Mouse (Mus musculus) testis, adult 2 months (tissue): ENCODE measurements around the gene Itpkb.

Source experiments
- CTCF ChIP-seq: fragments of 200-500 bp; IDR thresholded peaks from 2 replicates; pipeline ENCODE4 v1.5.1; 2012; ENCODE audit warnings: low read depth, mild to moderate bottlenecking, inconsistent platforms, low read length, moderate library complexity; ENCODE audit not compliant: control insufficient read depth, insufficient read depth, insufficient replicate concordance
- POLR2A ChIP-seq: fragments of 200-500 bp; IDR thresholded peaks from 2 replicates; pipeline ENCODE4 v1.6.1; 2012; ENCODE audit warnings: low read depth, mild to moderate bottlenecking, inconsistent platforms, low read length, moderate library complexity; ENCODE audit not compliant: control insufficient read depth

GRCm38 (mm10) chr1:180458680-180459079 lies 128.4 kb downstream of the Itpkb start:
- TF ChIP-seq CTCF (no peak), POLR2A (no peak)
